Mouse (Mus musculus): ENCODE measurements around the gene Snx1.

Gene Snx1

DNA sequence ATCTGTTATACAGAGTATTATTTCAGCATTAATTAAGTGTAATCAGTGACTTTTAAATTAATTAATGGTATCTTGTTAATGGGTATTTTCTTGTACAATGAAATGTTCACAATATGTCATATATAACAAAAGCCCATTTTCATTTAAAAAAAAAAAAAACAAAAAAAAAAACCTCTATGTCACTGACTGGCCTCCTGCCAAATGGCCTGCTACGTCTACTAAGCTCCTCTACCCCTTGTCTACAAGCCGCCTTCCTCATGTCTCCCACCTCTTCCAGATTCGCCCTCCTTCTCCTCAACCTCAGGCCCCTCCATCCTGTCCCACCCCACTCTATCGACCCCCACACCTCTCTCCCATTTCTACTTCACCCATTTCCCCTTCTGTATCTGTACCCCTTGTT lies 74.9 kb downstream of the Snx1 start:
- no peak for DNase-seq (ENCODE audit: low spot score in 2 of 2)

- DNase-seq (ENCODE audit: low spot score in 2 of 2) = no peak
Measured at GRCm38 (mm10) chr9:66049931-66050601, 76.3 kb downstream of the Snx1 start.

DNA sequence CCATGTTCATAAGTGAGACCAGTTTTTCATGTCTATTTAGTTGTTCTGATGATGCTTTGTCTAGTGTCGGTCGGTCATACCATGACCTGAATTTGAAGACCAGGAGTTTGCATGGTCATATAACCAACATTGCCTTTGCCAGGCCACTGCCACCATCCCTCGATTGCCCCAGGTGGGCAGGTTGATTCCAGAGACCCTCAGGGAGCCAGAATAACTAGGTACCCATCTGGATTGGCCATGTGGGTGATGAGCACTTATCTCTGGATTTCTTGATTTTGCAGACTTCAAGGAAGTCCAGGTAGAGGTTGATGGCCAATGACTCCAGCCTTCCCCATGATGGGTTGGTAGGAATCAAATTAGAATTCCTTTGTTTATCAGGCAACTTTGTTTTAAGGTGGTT lies 83.1 kb downstream of the Snx1 start:
- no peak for DNase-seq (ENCODE audit: low spot score in 2 of 2)

- no peak for DNase-seq (ENCODE audit: low spot score in 2 of 2)
Measured at GRCm38 (mm10) chr9:66042331-66042730, 84.1 kb downstream of the Snx1 start.

GRCm38 (mm10) chr9:66040801-66041200 lies 85.6 kb downstream of the Snx1 start:
- DNase-seq (ENCODE audit: low spot score in 2 of 2) = no peak

- DNase-seq (ENCODE audit: low spot score in 2 of 2) = no peak
Measured at GRCm38 (mm10) chr9:66039290-66039689, 87.1 kb downstream of the Snx1 start.

- no peak for DNase-seq (ENCODE audit: low spot score in 2 of 2)
Measured at GRCm38 (mm10) chr9:66038581-66038980, 87.8 kb downstream of the Snx1 start.

Measured in spleen, postnatal 10 days (tissue).